Mouse (Mus musculus) liver, postnatal 0 days (tissue): ENCODE results near the gene Fzd4. TPM values are rescaled to one million over a fixed set of nuclear protein-coding genes. Genes with fewer than 3 reads are reported as not detected.

Experiments
- ATAC-seq: fragments of 200-750 bp; cut with Nextera tagmentation; 2 replicates; pipeline ENCODE4 v1.8.0; 2017; ENCODE audit warnings: mild to moderate bottlenecking, moderate library complexity
- DNase-seq: peaks from one replicate; pipeline ENCODE4 v3.0.0-alpha.2; 2016
- H3K27ac ChIP-seq: fragments of 300-500 bp; sonication (generic); 2 replicates; pipeline ENCODE4 v1.5.1; 2014; ENCODE audit warnings: antibody characterized with exemption, moderate library complexity, mild to moderate bottlenecking, low read depth
- H3K27me3 ChIP-seq: fragments of 300-500 bp; sonication (generic); 2 replicates; pipeline ENCODE4 v1.6.1; 2014; ENCODE audit warnings: low read length, control low read depth, mixed read lengths; ENCODE audit not compliant: insufficient read depth
- H3K36me3 ChIP-seq: fragments of 300-500 bp; sonication (generic); replicated peaks from 2 replicates; pipeline ENCODE4 v1.6.1; 2014; ENCODE audit warnings: mild to moderate bottlenecking, control low read depth, low read length, moderate library complexity, mixed read lengths; ENCODE audit not compliant: insufficient read depth
- H3K4me1 ChIP-seq: fragments of 300-500 bp; sonication (generic); 2 replicates; pipeline ENCODE4 v1.6.1; 2014; ENCODE audit warnings: antibody characterized with exemption, mild to moderate bottlenecking, control low read depth; ENCODE audit not compliant: insufficient read depth
- H3K4me2 ChIP-seq: fragments of 300-500 bp; sonication (generic); 2 replicates; pipeline ENCODE4 v1.6.1; 2014; ENCODE audit warnings: low read depth, mild to moderate bottlenecking, low read length, moderate library complexity, mixed read lengths
- H3K4me3 ChIP-seq: fragments of 300-500 bp; sonication (generic); 2 replicates; pipeline ENCODE4 v1.5.1; 2014; ENCODE audit warnings: low read depth, low read length
- H3K9ac ChIP-seq: fragments of 300-500 bp; sonication (generic); replicated peaks from 2 replicates; pipeline ENCODE4 v1.6.1; 2014; ENCODE audit warnings: mild to moderate bottlenecking, moderate library complexity
- H3K9me3 ChIP-seq: fragments of 300-500 bp; sonication (generic); 2 replicates; pipeline ENCODE4 v1.6.1; 2016; ENCODE audit warnings: mild to moderate bottlenecking, control low read depth, low read length, mixed read lengths
- CTCF ChIP-seq: sonication (generic); IDR thresholded peaks from 2 replicates; pipeline ENCODE4 v1.5.1; 2016; ENCODE audit warnings: antibody characterized with exemption, low read depth
- EP300 ChIP-seq: IDR thresholded peaks from 2 replicates; pipeline ENCODE4 v1.6.1; 2016; ENCODE audit warnings: antibody characterized with exemption, low read depth, mild to moderate bottlenecking
- WGBS: fragments of 180-500 bp; shearing (Covaris S2); extraction: QIAGEN DNeasy Blood & Tissue Kit; methylation state at CpG from one replicate; pipeline ENCODE4 v1.1.7; 2014; ENCODE audit not compliant: insufficient replicate concordance; 5-methylcytosine and 5-hydroxymethylcytosine counted together
- polyA plus RNA-seq: library from polyadenylated mRNA; unstranded; fragments of >200 nt; fragmentation: Nextera tagmentation; extraction: Ambion mirVana; gene quantifications from 2 replicates; pipeline ENCODE4 v1.2.1, GENCODE M21; 2015

Gene Fzd4
- polyA plus RNA-seq, 1 experiment from 2014 or later, result 4.5 TPM

- peaks cover 20% of the 10 kb centered on the region for H3K4me1 ChIP-seq
- H3K27me3 ChIP-seq, result no peaks in the 10 kb centered on the region
- no peak overlapping the region for H3K4me2 ChIP-seq
- 0 out of 2 replicates have a peak overlapping the region, but pooled peaks have one; percentile 29 for H3K27ac ChIP-seq
- no peaks in the 10 kb centered on the region for H3K9me3 ChIP-seq
- no peaks in the 10 kb centered on the region for H3K36me3 ChIP-seq
- TF ChIP-seq CTCF, result no peak
- TF ChIP-seq EP300, result no peak
- no peak overlapping the region for H3K9ac ChIP-seq
- H3K4me3 ChIP-seq, result no peak overlapping the region
- ATAC-seq (peak; percentile 31; the same call in 1 of the 2 replicates), DNase-seq (no peak)
- WGBS, result 43% methylated on average over 4 of the region's 4 CpGs
Observed at GRCm38 (mm10) chr7:89416027-89416426, 11.9 kb downstream of the Fzd4 start.

GRCm38 (mm10) chr7:89417707-89418106 lies 13.6 kb downstream of the Fzd4 start:
- 54% methylated on average over 2 of the region's 2 CpGs for WGBS
- TF ChIP-seq CTCF (no peak), EP300 (no peak)
- no peak overlapping the region for H3K9ac ChIP-seq

DNA sequence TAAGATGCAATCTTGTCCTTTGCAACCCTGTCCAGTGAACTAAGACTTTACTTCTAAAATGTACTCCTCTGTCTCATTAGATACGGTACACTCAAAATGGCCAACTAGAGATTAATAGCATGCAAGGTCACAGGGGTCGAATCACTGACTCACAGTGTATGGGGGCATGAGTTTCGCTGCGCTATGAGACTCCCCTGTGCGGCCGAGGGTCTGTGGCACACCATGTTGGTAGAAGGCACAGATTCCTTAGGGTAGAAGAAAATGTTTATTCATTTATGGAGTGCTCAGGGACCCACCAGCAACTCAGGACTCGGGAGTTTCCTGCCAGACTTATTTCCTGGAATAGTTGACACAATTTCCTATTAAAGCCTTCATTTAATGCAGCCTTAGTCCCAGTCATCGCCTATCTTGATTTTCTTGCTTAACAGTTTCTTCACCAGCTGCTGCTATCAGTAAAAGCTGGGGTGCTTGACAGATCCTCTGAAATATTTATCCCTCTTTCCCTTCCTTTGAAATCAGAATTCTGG lies 14.0 kb downstream of the Fzd4 start:
- Histone ChIP-seq H3K4me2 (no peak overlapping the region), H3K9ac (no peak overlapping the region), H3K9me3 (no peaks in the 10 kb centered on the region), H3K4me3 (no peak overlapping the region), H3K4me1 (peaks cover 10% of the 10 kb centered on the region), H3K27me3 (no peaks in the 10 kb centered on the region), H3K36me3 (no peaks in the 10 kb centered on the region), H3K27ac (peak overlapping the region; percentile 16)
- no peak for DNase-seq
- 68% methylated on average over 8 of the region's 8 CpGs for WGBS
- TF ChIP-seq EP300 (no peak), CTCF (no peak)
- ATAC-seq, result no peak

More at GRCm38 (mm10) chr7:89417707-89418106, 13.6 kb downstream of the Fzd4 start:
- Histone ChIP-seq H3K4me2 (no peak overlapping the region), H3K4me1 (peaks cover 10% of the 10 kb centered on the region), H3K27me3 (no peaks in the 10 kb centered on the region), H3K4me3 (no peak overlapping the region), H3K9me3 (no peaks in the 10 kb centered on the region), H3K27ac (peak overlapping the region; percentile 16; the same call in 1 of the 2 replicates), H3K36me3 (no peaks in the 10 kb centered on the region)
- no peak for DNase-seq
- ATAC-seq, result no peak

GRCm38 (mm10) chr7:89418917-89419679 lies 14.9 kb downstream of the Fzd4 start:
- no peaks in the 10 kb centered on the region for H3K9me3 ChIP-seq
- TF ChIP-seq EP300 (no peak), CTCF (peak; percentile 65)
- ATAC-seq (no peak), DNase-seq (no peak)
- H3K4me1 ChIP-seq, result peaks cover 10% of the 10 kb centered on the region
- H3K4me3 ChIP-seq, result no peak overlapping the region
- no peak overlapping the region for H3K4me2 ChIP-seq
- H3K36me3 ChIP-seq, result no peaks in the 10 kb centered on the region
- H3K27me3 ChIP-seq, result no peaks in the 10 kb centered on the region
- H3K9ac ChIP-seq, result no peak overlapping the region
- H3K27ac ChIP-seq, result no peak overlapping the region
- WGBS, result 37% methylated on average over 3 of the region's 3 CpGs

DNA sequence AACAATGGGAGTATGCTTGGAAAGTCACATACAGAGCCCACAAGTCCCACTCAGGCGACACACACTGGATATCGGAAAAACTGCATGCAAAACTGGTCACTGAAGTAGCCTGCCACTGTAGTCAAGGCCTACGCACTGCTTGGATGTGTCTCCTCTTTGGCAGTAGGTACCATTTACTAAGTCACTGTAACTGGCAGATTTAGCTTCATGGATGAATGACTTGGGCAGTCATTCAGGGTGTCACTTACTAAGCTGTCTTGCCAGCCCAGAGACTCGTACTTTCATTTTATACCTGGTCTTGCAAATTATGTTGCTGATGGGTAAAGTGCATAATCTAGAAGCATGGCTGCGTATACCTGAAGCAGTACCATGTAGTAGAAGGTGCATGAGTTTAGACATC lies 17.1 kb downstream of the Fzd4 start:
- Histone ChIP-seq H3K4me2 (no peak overlapping the region), H3K27me3 (no peaks in the 10 kb centered on the region), H3K27ac (no peak overlapping the region), H3K4me3 (no peak overlapping the region), H3K36me3 (no peaks in the 10 kb centered on the region), H3K4me1 (peaks cover 3% of the 10 kb centered on the region), H3K9ac (no peak overlapping the region), H3K9me3 (no peaks in the 10 kb centered on the region)
- no peak for DNase-seq
- 85% methylated on average over 5 of the region's 5 CpGs for WGBS
- no peak for ATAC-seq
- no peak for TF ChIP-seq CTCF
- no peak for TF ChIP-seq EP300

GRCm38 (mm10) chr7:89422650-89423049 lies 18.5 kb downstream of the Fzd4 start:
- 37% methylated on average over 8 of the region's 8 CpGs for WGBS
- peaks cover 2% of the 10 kb centered on the region; the same call in 1 of the 2 replicates for H3K4me1 ChIP-seq
- peak overlapping the region; percentile 78; the same call in 1 of the 2 replicates for H3K27ac ChIP-seq
- no peak overlapping the region for H3K4me3 ChIP-seq
- no peak overlapping the region for H3K4me2 ChIP-seq
- no peaks in the 10 kb centered on the region for H3K27me3 ChIP-seq
- DNase-seq (no peak), ATAC-seq (no peak)
- H3K9me3 ChIP-seq, result no peaks in the 10 kb centered on the region
- no peak for TF ChIP-seq CTCF
- no peak for TF ChIP-seq EP300
- H3K9ac ChIP-seq, result no peak overlapping the region
- H3K36me3 ChIP-seq, result no peaks in the 10 kb centered on the region
